In the genomic region with DNA sequence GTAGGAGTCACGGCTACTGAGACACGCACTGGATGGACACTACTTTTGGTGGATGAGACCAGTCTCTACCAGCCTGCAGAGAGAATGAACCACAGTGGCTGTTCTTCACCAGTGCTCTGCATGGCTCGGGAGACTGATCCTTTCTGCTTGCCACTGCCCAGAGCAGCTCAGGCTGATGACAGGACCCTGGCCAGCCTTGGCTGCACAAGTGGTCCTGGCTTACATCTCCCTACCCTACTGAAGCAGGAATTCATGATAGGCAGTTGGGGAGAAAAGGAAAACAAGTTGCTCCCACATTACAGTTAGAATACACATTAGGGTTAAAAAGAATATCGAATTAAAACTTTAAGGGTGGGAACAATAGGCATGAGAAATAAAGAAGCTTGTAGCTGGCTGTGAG, we compare ENCODE assay signal across 23 mouse cellular contexts. TPM values are rescaled to one million over a fixed set of nuclear protein-coding genes. Genes with fewer than 3 reads are reported as not detected.
DNase-seq lines count a peak whose midpoint lies in the region; ATAC-seq lines count a peak whose summit lies in the region.
"Had no signal": no experiment of that assay in that cellular context is flagged by ENCODE, and none has a peak within 500 bp of the region (broad histone marks: within the 10 kb centered on the region; RNA-seq: fewer than 3 reads in every experiment).

No protein-coding gene starts in this region.

- H3K4me3 ChIP-seq in heart, embryonic 11.5 days (ENCODE audit: low read depth, low read length), result no peak overlapping the region
- no peak overlapping the region for H3K4me3 ChIP-seq in heart, embryonic 14.5 days (ENCODE audit: control insufficient read depth in 1 of 2, insufficient read depth in 1 of 2, low read depth in 1 of 2, low read length in 2 of 2)
- H3K4me3 ChIP-seq: embryonic facial prominence, embryonic 10.5 days; forebrain, embryonic 13.5 days; gastrocnemius, adult 2 months; hindbrain, embryonic 12.5 days had no signal

- no peaks in the 10 kb centered on the region for H3K27me3 ChIP-seq in heart, embryonic 11.5 days (ENCODE audit: control insufficient read depth, insufficient read depth, low read length)
- H3K27me3 ChIP-seq in heart, embryonic 14.5 days (ENCODE audit: control insufficient read depth, insufficient read depth, low read length), result no peaks in the 10 kb centered on the region
- H3K27me3 ChIP-seq: forebrain, embryonic 13.5 days; hindbrain, embryonic 12.5 days had no signal

- H3K27ac ChIP-seq in heart, embryonic 11.5 days (ENCODE audit: low read depth, low read length), result no peak overlapping the region
- H3K27ac ChIP-seq in heart, embryonic 14.5 days (replicated peaks in 1 of 2; ENCODE audit: control insufficient read depth in 1 of 2, insufficient read depth in 1 of 2, low read depth in 2 of 2, low read length in 2 of 2), result peak overlapping the region; percentile 12 to 51; a peak in 3 of 4 replicates
- H3K27ac ChIP-seq: embryonic facial prominence, embryonic 10.5 days; forebrain, embryonic 13.5 days; gastrocnemius, adult 2 months; hindbrain, embryonic 12.5 days had no signal

- intact Hi-C loops in heart, postnatal 10 days (cut with DNase I), result no loop called here

- DNase-seq in heart, adult 18-20 months, result peak; percentile 47 to 68
- DNase-seq in heart, postnatal 10 days, result peak; percentile 76 to 79
- DNase-seq in heart, postnatal 4 days, result peak; percentile 64
- DNase-seq in layer of hippocampus, adult 11-12 months (ENCODE audit: low spot score), result no peak
- DNase-seq in lung, postnatal 14 days, result no peak
- no peak for DNase-seq in adrenal gland, adult 8-10 months
- DNase-seq: adrenal gland, postnatal 25 days; cerebellum, adult 2 months; cerebellum, postnatal 10 days; forebrain, postnatal 0 days; gastrocnemius, adult 2 months; gastrocnemius, postnatal 25 days; kidney, adult 11 months had no signal

- H3K4me2 ChIP-seq in heart, embryonic 11.5 days, result no peak overlapping the region
- H3K4me2 ChIP-seq in heart, embryonic 14.5 days (ENCODE audit: low read length), result no peak overlapping the region
- H3K4me2 ChIP-seq: forebrain, embryonic 13.5 days; hindbrain, embryonic 12.5 days had no signal

- WGBS in heart, embryonic 11.5 days (ENCODE audit: insufficient replicate concordance), result 82% methylated on average over 4 of the region's 4 CpGs
- WGBS in heart, embryonic 14.5 days, result 54% methylated on average over 4 of the region's 4 CpGs

- ATAC-seq in heart, embryonic 11.5 days (replicated peaks; ENCODE audit: insufficient number of reproducible peaks, low FRiP score, low TSS enrichment), result no peak
- peak; percentile 35; the same call in 1 of the 2 replicates for ATAC-seq in heart, embryonic 14.5 days (ENCODE audit: insufficient number of reproducible peaks, insufficient read depth, low FRiP score, low read depth)
- ATAC-seq: forebrain, embryonic 13.5 days; forebrain, postnatal 0 days; hindbrain, embryonic 16.5 days; inflammation-experienced regulatory T-cells, adult 6 months had no signal

- peaks cover 33% of the 10 kb centered on the region for H3K4me1 ChIP-seq in heart, embryonic 11.5 days (ENCODE audit: control insufficient read depth, insufficient read depth, low read length)
- peaks cover 31 to 60% of the 10 kb centered on the region in 2 experiments for H3K4me1 ChIP-seq in heart, embryonic 14.5 days (ENCODE audit: control insufficient read depth in 2 of 2, insufficient read depth in 2 of 2, low read length in 2 of 2)

- H3K36me3 ChIP-seq in heart, embryonic 11.5 days (ENCODE audit: control insufficient read depth, insufficient read depth, low read length), result no peaks in the 10 kb centered on the region
- no peaks in the 10 kb centered on the region for H3K36me3 ChIP-seq in heart, embryonic 14.5 days (ENCODE audit: control insufficient read depth, insufficient read depth, low read length)
- H3K36me3 ChIP-seq: embryonic facial prominence, embryonic 10.5 days; hindbrain, embryonic 12.5 days had no signal

- no peaks in the 10 kb centered on the region for H3K9me3 ChIP-seq in heart, embryonic 11.5 days (replicated peaks; ENCODE audit: control insufficient read depth, low read length)
- no peaks in the 10 kb centered on the region for H3K9me3 ChIP-seq in heart, embryonic 14.5 days (ENCODE audit: control insufficient read depth, low read length)
- H3K9me3 ChIP-seq: embryonic facial prominence, embryonic 10.5 days; forebrain, embryonic 13.5 days; hindbrain, embryonic 12.5 days had no signal

- no peak overlapping the region for H3K9ac ChIP-seq in heart, embryonic 11.5 days (ENCODE audit: low read depth, low read length)
- no peak overlapping the region for H3K9ac ChIP-seq in heart, embryonic 14.5 days (ENCODE audit: low read length)
- H3K9ac ChIP-seq: forebrain, embryonic 13.5 days; forebrain, postnatal 0 days; hindbrain, embryonic 12.5 days had no signal

RNA-seq across cellular contexts. Expression of gene Ppp1r3g, which starts 39.0 kb away (rescaled TPM):
- total RNA-seq in heart, adult 18-20 months (2021), result under 1 TPM; 0.42 to 0.44 TPM
- polyA plus RNA-seq in heart, embryonic 11.5 days (2014; fragmentation: Nextera tagmentation; extraction: Ambion mirVana), result 4.4 and 4.7 TPM in 2 replicates
- polyA plus RNA-seq in heart, embryonic 14.5 days (2014; fragmentation: Nextera tagmentation; extraction: Ambion mirVana), result 3.9 and 4.3 TPM in 2 replicates
- total RNA-seq in heart, postnatal 10 days (2021), result 1 to 10 TPM in 1 of 2 experiments, under 1 TPM in 1; 0.79 to 1.3 TPM
- total RNA-seq in heart, postnatal 4 days (2021), result 1 to 10 TPM; 2.0 to 2.5 TPM
- total RNA-seq in adrenal gland, adult 8-10 months (2022), result under 1 TPM; 0.19 to 0.43 (median 0.29) TPM
- total RNA-seq: gastrocnemius, adult 2 months; gastrocnemius, postnatal 25 days; granulocyte monocyte progenitor cell, adult 5-6 weeks; MEL had no signal
- polyA plus RNA-seq: C2C12 had no signal

Comparison
In these comparisons a context has a peak if more than half of its experiments do, and no peak if none do; other contexts are left out.
1. DNase-seq: peak in heart, adult 18-20 months (2 of 2), heart, postnatal 10 days (2 of 2) and heart, postnatal 4 days (single experiment); none in layer of hippocampus, adult 11-12 months (single experiment), lung, postnatal 14 days (single experiment) and adrenal gland, adult 8-10 months (single experiment).